Mouse (Mus musculus): Measurements from ENCODE around the gene Celf1. TPM values are rescaled to one million over a fixed set of nuclear protein-coding genes. Genes with fewer than 3 reads are reported as not detected.

Celf1 gene
- total RNA-seq, 1 experiment from 2014 or later: 89.9 TPM

GRCm38 (mm10) chr2:91062779-91063606 lies 122.8 kb downstream of the Celf1 start:
- no peak for DNase-seq

GRCm38 (mm10) chr2:91064211-91064610 lies 124.0 kb downstream of the Celf1 start:
- no peak for DNase-seq

GRCm38 (mm10) chr2:91065544-91065943 lies 125.4 kb downstream of the Celf1 start:
- DNase-seq: peak; percentile 81

- no peak for DNase-seq
Measured at GRCm38 (mm10) chr2:91066455-91066854, 126.3 kb downstream of the Celf1 start.

- no peak for DNase-seq
Measured at GRCm38 (mm10) chr2:91068162-91068871, 128.1 kb downstream of the Celf1 start.

- DNase-seq: no peak
Measured at GRCm38 (mm10) chr2:91068872-91069165, 128.6 kb downstream of the Celf1 start.

Other genes with a start within 250 kb of the Celf1 start
- gene Fnbp4, start 195.0 kb upstream of the Celf1 start, total RNA-seq (2021): 54.3 and 60.8 TPM in 2 replicates
- gene Agbl2, start 157.7 kb upstream of the Celf1 start, total RNA-seq (2021): 0.98 and 1.5 TPM in 2 replicates
- 416 and 423 TPM in 2 replicates for gene Mtch2, start 93.2 kb upstream of the Celf1 start, total RNA-seq (2021)
- 2.3 and 2.8 TPM in 2 replicates for gene C1qtnf4, start 54.5 kb upstream of the Celf1 start, total RNA-seq (2021)
- gene Kbtbd4, start 35.6 kb upstream of the Celf1 start, total RNA-seq (2021): 26.5 and 29.4 TPM in 2 replicates
- gene Ndufs3, start 35.6 kb upstream of the Celf1 start, total RNA-seq (2021): 551 and 591 TPM in 2 replicates
- 1.4 and 2.4 TPM in 2 replicates for gene Rapsn, start 95.2 kb downstream of the Celf1 start, total RNA-seq (2021)
- gene Psmc3, start 113.6 kb downstream of the Celf1 start, total RNA-seq (2021): 179 and 190 TPM in 2 replicates
- gene Slc39a13, start 130.0 kb downstream of the Celf1 start, total RNA-seq (2021): 24.1 and 27.3 TPM in 2 replicates
- 2.9 and 5.4 TPM in 2 replicates for gene Spi1, start 142.0 kb downstream of the Celf1 start, total RNA-seq (2021)
- 0.15 TPM in 1 of 2 replicates, not detected in the other for gene Mybpc3, start 177.8 kb downstream of the Celf1 start, total RNA-seq (2021)
- gene Madd, start 243.5 kb downstream of the Celf1 start, total RNA-seq (2021): 18.8 and 26.1 TPM in 2 replicates

All from adrenal gland, postnatal 14 days (tissue).